ENCODE assay signal across 28 mouse cellular contexts in genomic region chr19:32720319-32720718, GRCm38 (mm10). TPM values are rescaled to one million over a fixed set of nuclear protein-coding genes. Genes with fewer than 3 reads are reported as not detected.
DNase-seq lines count a peak whose midpoint lies in the region; TF ChIP-seq lines count a peak whose summit lies in the region.
"Had no signal": no experiment of that assay in that cellular context is flagged by ENCODE, and none has a peak within 500 bp of the region (broad histone marks: within the 10 kb centered on the region; RNA-seq: fewer than 3 reads in every experiment).

No protein-coding gene starts in this region.

- in situ Hi-C loops in ES-E14 (cut with MboI; ENCODE audit: low sequenced_read_pairs in 2 of 2, unreplicated experiment in 2 of 2), result loop anchor here (5.0 to 25.0 kb wide), 3 partner anchors 37 to 517 kb away; partner anchors contain the start of gene Pten (in 1 of the 2)

- DNase-seq in heart, adult 11 months, result peak; percentile 4
- no peak for DNase-seq in heart, adult 9 months (ENCODE audit: low spot score in 2 of 2)
- DNase-seq in left cerebral cortex, adult 2 months (ENCODE audit: extremely low spot score in 1 of 2, low spot score in 2 of 2), result no peak
- no peak for DNase-seq in left cerebral cortex, adult 11 months (ENCODE audit: low spot score)
- DNase-seq in ES-E14 (ENCODE audit: low read depth, low spot score), result no peak
- no peak for DNase-seq in cerebellum, adult 9-11 months
- DNase-seq in frontal cortex, adult 2 months (ENCODE audit: extremely low spot score in 1 of 2, low spot score in 1 of 2), result no peak
- DNase-seq: adrenal gland, adult 2 months; adrenal gland, postnatal 36 days; cerebellum, adult 2 months; cerebellum, postnatal 25 days; forebrain, postnatal 0 days; gastrocnemius, postnatal 25 days; kidney, adult 8-10 months; kidney, postnatal 14 days; left cerebral cortex, postnatal 4 days; liver, embryonic 13.5 days; lung, adult 2 months; lung, postnatal 10 days; retina, postnatal 1 day; right cerebral cortex, postnatal 14 days had no signal

- no peak overlapping the region for H3K27ac ChIP-seq in left cerebral cortex, adult 2 months
- no peak overlapping the region for H3K27ac ChIP-seq in ES-E14 (ENCODE audit: insufficient read depth, low read depth, low read length, poor library complexity, severe bottlenecking)
- H3K27ac ChIP-seq: embryonic facial prominence, embryonic 10.5 days; embryonic facial prominence, embryonic 15.5 days; forebrain, embryonic 12.5 days; liver, embryonic 13.5 days; macrophage; midbrain, embryonic 15.5 days; neural tube, embryonic 15.5 days; stomach, embryonic 15.5 days had no signal

- peaks cover 3 to 15% of the 10 kb centered on the region in 2 experiments for H3K4me1 ChIP-seq in ES-E14 (ENCODE audit: control insufficient read depth in 2 of 2, insufficient read depth in 2 of 2, low read length in 2 of 2, poor library complexity in 1 of 2)
- H3K4me1 ChIP-seq: embryonic facial prominence, embryonic 10.5 days; embryonic facial prominence, embryonic 15.5 days; midbrain, embryonic 15.5 days; neural tube, embryonic 15.5 days; stomach, embryonic 15.5 days had no signal

- peak; percentile 19 for TF ChIP-seq CTCF in left cerebral cortex, adult 2 months (IDR thresholded peaks at IDR 0.05)

- H3K9ac ChIP-seq in ES-E14 (ENCODE audit: insufficient read depth, low read depth, low read length, poor library complexity, severe bottlenecking), result no peak overlapping the region
- H3K9ac ChIP-seq: embryonic facial prominence, embryonic 15.5 days; forebrain, embryonic 12.5 days; forebrain, postnatal 0 days; liver, embryonic 13.5 days; midbrain, embryonic 15.5 days; neural tube, embryonic 15.5 days; stomach, embryonic 15.5 days had no signal

- H3K36me3 ChIP-seq in ES-E14 (ENCODE audit: control insufficient read depth, insufficient read depth, low read length, poor library complexity, severe bottlenecking), result no peaks in the 10 kb centered on the region
- H3K36me3 ChIP-seq: embryonic facial prominence, embryonic 10.5 days; embryonic facial prominence, embryonic 15.5 days; forebrain, embryonic 12.5 days; liver, embryonic 13.5 days; midbrain, embryonic 15.5 days; neural tube, embryonic 15.5 days; stomach, embryonic 15.5 days had no signal

- intact Hi-C loops in left cerebral cortex, adult 2 months (cut with DNase I), result no loop called here

- no peak overlapping the region for H3K4me3 ChIP-seq in left cerebral cortex, adult 2 months
- no peak overlapping the region for H3K4me3 ChIP-seq in ES-E14 (ENCODE audit: insufficient read depth in 1 of 2, low read depth in 1 of 2, low read length in 2 of 2, poor library complexity in 1 of 2, severe bottlenecking in 1 of 2)
- H3K4me3 ChIP-seq: embryonic facial prominence, embryonic 10.5 days; embryonic facial prominence, embryonic 15.5 days; forebrain, embryonic 12.5 days; liver, embryonic 13.5 days; midbrain, embryonic 15.5 days; neural tube, embryonic 15.5 days; stomach, embryonic 15.5 days had no signal

- H3K9me3 ChIP-seq in ES-E14 (ENCODE audit: control insufficient read depth, insufficient read depth, low read depth, low read length), result no peaks in the 10 kb centered on the region
- H3K9me3 ChIP-seq: embryonic facial prominence, embryonic 10.5 days; embryonic facial prominence, embryonic 15.5 days; forebrain, embryonic 12.5 days; liver, embryonic 13.5 days; midbrain, embryonic 15.5 days; neural tube, embryonic 15.5 days; stomach, embryonic 15.5 days had no signal

TF ChIP-seq in ES-E14, 5 proteins besides CTCF, POLR2A, EP300 and RAD21:
- TF ChIP-seq ZC3H11A (IDR thresholded peaks at IDR 0.05; ENCODE audit: borderline replicate concordance, low read depth, low read length) (0 out of 2 replicates have a peak, but pooled peaks have one; percentile 19), CHD2 (IDR thresholded peaks at IDR 0.05; ENCODE audit: low read depth, low read length) (no peak), ZNF384 (IDR thresholded peaks at IDR 0.05; ENCODE audit: low read depth, low read length) (0 out of 2 replicates have a peak, but pooled peaks have one; percentile 53), MAFK (IDR thresholded peaks at IDR 0.05; ENCODE audit: insufficient read depth, low read depth, low read length) (no peak), HCFC1 (IDR thresholded peaks at IDR 0.05; ENCODE audit: borderline replicate concordance, insufficient read depth, low read length) (no peak)

RNA-seq across cellular contexts. Expression of gene Atad1, which starts 19.3 kb away (rescaled TPM):
- 10 to 100 TPM; 91.3 to 96.5 TPM for total RNA-seq in left cerebral cortex, adult 2 months (2021)
- total RNA-seq in ES-E14 (2012; rRNA removed), result 84.9 and 99.0 TPM in 2 replicates
- 66.8 and 70.7 TPM in 2 replicates for polyA plus RNA-seq in frontal cortex, adult 2 months (2012; rRNA removed)

RNA-seq across cellular contexts. Expression of gene Pten, which starts 37.0 kb away (rescaled TPM):
- total RNA-seq in left cerebral cortex, adult 2 months (2021), result 100 to 1,000 TPM; 141 to 154 TPM
- total RNA-seq in ES-E14 (2012; rRNA removed), result 70.8 and 76.5 TPM in 2 replicates
- 64.6 and 66.3 TPM in 2 replicates for polyA plus RNA-seq in frontal cortex, adult 2 months (2012; rRNA removed)
